Mouse (Mus musculus): ENCODE measurements around the gene 2410015M20Rik. TPM values are rescaled to one million over a fixed set of nuclear protein-coding genes. Genes with fewer than 3 reads are reported as not detected.
"Not testable (repeated sequence)": the region's sequence is repeated elsewhere in the genome, so short reads cannot be mapped to it uniquely, and the experiment has no call there.

Gene 2410015M20Rik
- total RNA-seq (2021): 100 to 1,000 TPM; 338 to 370 TPM

DNA sequence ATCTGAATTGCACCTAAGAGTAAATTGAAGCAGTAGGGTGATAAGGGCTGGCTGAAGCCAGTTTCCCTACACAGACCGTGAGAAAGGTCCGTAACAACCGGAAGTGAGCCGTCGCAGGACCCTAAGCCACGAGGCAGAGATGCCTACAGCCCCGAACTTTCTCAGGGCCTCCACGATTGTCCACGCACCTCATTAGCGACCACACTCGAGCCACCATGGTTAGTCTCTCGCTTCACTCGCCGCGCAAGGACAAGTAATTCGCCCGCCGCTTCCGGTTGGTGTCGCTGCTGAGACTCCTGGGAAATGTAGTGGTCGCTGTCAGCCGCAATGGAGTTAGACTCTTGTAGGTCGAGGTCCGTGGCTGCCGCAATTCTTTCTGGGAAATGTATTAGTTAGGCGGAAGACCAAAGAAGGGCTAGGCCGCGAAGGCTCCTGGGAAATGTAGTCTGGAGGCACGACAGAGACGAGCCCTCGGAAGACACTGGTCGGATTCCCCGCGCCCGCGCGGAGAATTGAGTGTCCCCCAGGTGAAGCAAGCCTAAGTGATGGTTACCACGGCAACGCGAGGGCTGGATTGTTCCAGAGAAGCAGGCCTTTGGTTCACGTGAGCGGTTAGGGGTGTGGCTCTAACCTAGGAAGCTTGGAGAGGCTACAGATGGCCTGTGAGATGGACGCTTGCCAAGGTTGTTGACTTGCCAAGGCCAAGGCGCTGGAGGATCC, at the start of gene 2410015M20Rik:
Gene 2410015M20Rik, minus strand, starts transcription at position 320 of the 720 bp plus-strand sequence.
- DNase-seq: peak; percentile 96 to 97
- intact Hi-C loops (cut with DNase I): loop anchor here (5.0 kb wide), 1 partner anchor 153 kb away; the partner anchor contains the start of gene Dus3l

GRCm38 (mm10) chr17:56656171-56656570, 46.6 kb upstream of the 2410015M20Rik start:
- DNase-seq: no peak
- intact Hi-C loops (cut with DNase I): no loop called here

GRCm38 (mm10) chr17:56655311-56655710, 45.7 kb upstream of the 2410015M20Rik start:
- DNase-seq: no peak
- intact Hi-C loops (cut with DNase I): no loop called here

DNA sequence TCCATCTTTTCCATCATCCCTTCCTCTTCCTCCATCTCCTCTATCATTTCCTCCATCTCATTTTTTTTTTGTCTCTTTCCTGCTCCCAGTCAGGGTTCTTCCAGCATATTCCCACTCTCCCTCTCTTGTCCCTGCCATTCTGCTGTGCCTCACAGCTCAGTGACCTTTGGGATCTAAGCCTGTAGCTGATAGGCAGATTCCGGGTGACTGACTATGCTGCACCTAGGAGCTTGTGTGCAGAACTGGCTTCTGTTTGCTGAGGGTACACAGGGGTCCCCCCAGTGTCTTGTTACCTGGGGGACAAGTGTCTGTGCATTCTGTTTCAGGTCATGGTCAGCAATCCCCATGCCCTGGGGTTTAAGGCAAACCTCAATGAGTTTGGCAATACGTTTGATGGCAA, 45.2 kb upstream of the 2410015M20Rik start:
- DNase-seq: no peak
- intact Hi-C loops (cut with DNase I): no loop called here

- intact Hi-C loops (cut with DNase I): no loop called here
- no peak for DNase-seq
Measured at GRCm38 (mm10) chr17:56651801-56652200, 42.2 kb upstream of the 2410015M20Rik start.

DNA sequence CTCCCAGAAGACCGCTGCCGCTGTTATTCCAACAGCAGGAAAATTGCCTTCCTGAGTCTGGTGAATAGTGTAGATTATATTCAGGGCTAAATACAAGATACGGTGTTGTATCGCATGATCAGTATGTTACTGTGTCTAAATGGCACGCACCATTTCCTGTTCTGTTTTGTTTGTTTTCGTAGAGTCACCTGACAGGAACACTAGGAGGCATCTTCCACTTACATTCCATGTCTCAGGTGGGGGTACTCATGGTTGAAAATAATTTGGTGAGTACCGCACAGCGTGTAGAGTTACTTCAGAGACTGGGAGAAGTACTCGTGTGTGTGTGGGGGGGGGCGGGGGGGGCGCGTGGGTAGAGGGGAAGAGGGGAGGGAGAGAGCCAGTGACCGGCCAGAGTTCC, 38.0 kb upstream of the 2410015M20Rik start:
- intact Hi-C loops (cut with DNase I): no loop called here
- DNase-seq: no peak

GRCm38 (mm10) chr17:56643237-56643636, 33.7 kb upstream of the 2410015M20Rik start:
- intact Hi-C loops (cut with DNase I): no loop called here
- DNase-seq: no peak

- intact Hi-C loops (cut with DNase I): no loop called here
- no peak for DNase-seq
Measured at GRCm38 (mm10) chr17:56634023-56634422, 24.5 kb upstream of the 2410015M20Rik start.

DNA sequence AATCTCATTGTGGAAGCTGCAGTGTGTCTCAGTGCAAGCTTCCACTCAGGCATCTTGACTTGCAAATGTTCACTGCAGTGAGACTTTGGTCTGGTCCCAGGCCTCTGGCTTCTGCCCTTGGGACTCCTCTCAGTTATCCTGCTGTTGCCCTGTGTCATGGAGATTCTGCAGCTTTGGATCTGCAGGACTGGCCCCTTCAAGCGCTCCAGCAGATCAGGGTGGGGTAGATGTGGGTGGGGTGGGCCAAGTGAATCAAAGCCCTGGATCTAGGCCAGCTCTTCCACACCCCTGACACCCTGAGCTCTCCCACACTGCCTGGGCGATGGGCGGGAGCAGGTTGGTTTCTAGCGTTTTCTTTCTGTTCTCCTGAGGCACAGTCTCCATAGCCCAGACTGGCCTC, 22.2 kb upstream of the 2410015M20Rik start:
- no peak for DNase-seq
- intact Hi-C loops (cut with DNase I): no loop called here

- not testable (repeated sequence) for DNase-seq
- intact Hi-C loops (cut with DNase I): loop anchor here (5.0 kb wide), 1 partner anchor 37 kb away; no protein-coding TSS in a partner anchor
Measured at GRCm38 (mm10) chr17:56629800-56630781, 20.5 kb upstream of the 2410015M20Rik start.

DNA sequence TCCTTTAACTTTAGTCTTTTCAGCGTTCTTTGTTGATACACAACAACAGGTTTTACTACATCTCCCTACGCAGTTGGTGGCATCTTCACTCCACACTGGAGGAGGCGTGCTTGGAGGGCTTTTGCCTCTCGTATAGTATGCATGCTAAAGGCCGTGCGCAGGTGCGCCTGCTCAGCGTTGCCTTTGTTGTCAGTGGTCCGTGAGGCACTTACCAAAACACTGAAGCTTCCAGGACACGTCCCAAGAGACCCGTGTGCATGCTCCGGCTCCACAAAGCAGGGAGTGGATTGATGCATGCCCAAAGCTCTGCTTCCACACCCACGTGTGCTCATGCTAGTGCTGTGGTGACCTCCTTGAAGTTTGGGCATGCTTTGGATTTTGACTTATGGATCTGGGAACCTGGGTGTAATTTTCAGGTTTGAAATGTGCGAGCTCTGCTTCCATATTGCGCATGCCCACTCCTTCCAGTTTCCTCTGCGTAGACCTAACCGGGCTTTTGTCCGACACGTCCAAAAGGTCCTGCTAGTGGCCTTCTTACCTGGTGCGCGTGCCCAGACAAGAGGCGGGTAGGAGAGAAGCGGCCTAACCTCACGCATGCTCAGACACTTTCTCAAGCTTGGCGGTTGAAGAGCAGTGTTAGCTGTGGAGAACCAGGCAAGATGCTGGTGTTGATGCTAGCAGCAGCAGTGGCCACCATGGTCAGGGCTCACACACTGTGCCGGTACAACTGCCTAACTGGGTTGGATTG, 18.1 kb upstream of the 2410015M20Rik start, which contains the start of gene Catsperd:
Gene Catsperd, plus strand, starts transcription at position 614 of the 748 bp plus-strand sequence.
- intact Hi-C loops (cut with DNase I): loop anchor here (5.0 kb wide), 1 partner anchor 40 kb away; no protein-coding TSS in a partner anchor
- DNase-seq: no peak

DNA sequence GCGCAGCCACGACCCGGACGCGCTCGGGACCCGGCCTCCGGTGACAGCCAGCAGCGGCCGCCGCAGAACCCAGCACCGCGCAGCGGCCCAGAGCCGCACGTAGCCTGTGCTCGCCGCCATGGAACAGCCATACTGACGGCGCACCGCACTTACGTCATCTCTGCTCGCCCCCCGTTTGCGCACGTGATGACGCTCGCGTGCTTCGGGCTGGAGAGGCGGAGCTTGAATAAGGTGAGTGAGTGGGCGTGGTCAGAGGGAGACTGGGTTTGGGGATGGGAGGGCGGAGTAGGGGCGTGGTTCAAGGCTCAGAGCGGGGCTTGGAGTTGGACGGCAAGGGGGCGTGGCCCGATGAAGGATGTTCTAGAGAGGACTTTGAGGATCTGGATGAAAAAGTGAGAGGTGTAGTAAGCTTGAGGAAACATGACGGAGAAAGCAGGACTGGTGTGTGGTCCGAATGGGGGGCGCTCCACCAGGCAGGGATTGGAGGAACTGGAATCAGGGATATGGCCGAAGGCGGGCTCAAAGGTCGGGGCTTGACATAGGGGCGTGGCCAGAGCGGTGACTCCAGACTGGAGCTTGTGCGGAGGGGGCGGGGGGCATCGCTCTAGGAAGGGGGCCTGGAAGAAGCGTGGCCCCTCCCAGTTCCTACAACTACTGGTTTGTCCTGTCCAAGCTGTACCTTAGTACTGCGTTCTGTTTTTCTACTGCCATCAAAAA, 17.3 kb upstream of the 2410015M20Rik start, which contains the start of gene Lonp1:
Gene Lonp1, minus strand, starts transcription at position 134 of the 717 bp plus-strand sequence.
- intact Hi-C loops (cut with DNase I): loop anchor here (5.0 kb wide), 1 partner anchor 40 kb away; no protein-coding TSS in a partner anchor

DNA sequence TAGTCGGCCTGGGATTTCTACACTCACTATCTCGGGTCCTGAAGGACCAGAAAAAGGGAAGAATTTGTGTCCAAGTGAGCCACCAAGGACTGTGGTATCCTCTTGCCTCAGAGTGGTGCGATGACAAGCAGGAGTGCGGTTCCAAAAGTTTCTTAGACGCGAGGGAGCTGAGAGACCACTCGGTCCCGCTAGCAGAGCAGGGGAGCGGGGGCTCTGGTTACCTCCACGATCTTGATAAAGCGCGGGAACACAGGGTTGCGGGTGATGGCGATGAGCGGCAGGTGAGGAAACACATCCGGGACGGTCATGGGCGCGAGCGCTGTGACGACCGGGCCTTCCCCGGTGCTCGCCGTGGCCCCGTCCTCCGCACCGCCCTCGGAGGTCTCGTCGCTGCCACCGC, 16.7 kb upstream of the 2410015M20Rik start:
- intact Hi-C loops (cut with DNase I): loop anchor here (5.0 kb wide), 1 partner anchor 41 kb away; no protein-coding TSS in a partner anchor

More for the DNA sequence above, 17.3 kb upstream of the 2410015M20Rik start, which contains the start of gene Lonp1:
- peak; percentile 96 to 97 for DNase-seq

DNA sequence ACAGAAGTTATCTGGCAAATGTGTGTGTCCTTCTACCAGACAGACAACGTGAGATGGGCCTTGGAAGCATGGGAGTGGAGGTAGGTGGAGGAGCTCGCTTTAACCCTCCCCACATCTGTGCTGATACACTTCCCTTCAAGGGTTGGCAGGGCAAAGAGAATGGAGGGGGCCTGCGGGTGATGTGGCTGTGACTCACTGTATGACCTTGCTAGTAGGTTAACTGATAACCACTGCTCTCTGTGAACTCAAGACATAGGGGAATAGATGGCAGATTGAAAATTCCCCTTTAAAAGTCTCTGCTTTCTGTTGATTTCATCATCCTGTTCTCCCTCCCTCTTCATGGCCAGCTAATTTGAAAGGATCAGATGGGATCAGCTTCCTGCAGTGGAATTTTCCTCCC, 15.9 kb upstream of the 2410015M20Rik start:
- intact Hi-C loops (cut with DNase I): loop anchor here (5.0 kb wide), 1 partner anchor 42 kb away; no protein-coding TSS in a partner anchor
- DNase-seq: no peak

More for the DNA sequence above, 16.7 kb upstream of the 2410015M20Rik start:
- no peak for DNase-seq

DNA sequence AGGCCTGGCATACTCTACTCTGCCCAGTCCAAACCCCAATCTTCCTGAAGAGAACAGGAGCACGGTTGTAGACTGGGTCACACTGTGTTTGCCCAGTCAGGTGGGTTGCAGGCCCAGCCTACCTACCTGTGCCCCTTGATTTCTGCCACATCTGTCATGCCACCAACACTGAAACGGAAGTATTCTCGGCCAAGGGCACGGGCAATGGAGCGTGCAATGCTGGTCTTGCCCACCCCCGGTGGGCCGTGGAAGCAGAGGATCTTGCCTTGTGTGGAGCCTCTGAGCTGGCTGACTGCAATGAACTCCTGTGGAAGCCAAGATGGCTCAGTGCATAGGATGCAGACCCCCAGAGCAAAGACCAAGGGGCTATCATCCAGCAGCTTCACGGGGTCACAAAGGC, 8.1 kb upstream of the 2410015M20Rik start:
- intact Hi-C loops (cut with DNase I): no loop called here
- no peak for DNase-seq

GRCm38 (mm10) chr17:56616725-56617124, 7.2 kb upstream of the 2410015M20Rik start:
- intact Hi-C loops (cut with DNase I): no loop called here
- no peak for DNase-seq

DNA sequence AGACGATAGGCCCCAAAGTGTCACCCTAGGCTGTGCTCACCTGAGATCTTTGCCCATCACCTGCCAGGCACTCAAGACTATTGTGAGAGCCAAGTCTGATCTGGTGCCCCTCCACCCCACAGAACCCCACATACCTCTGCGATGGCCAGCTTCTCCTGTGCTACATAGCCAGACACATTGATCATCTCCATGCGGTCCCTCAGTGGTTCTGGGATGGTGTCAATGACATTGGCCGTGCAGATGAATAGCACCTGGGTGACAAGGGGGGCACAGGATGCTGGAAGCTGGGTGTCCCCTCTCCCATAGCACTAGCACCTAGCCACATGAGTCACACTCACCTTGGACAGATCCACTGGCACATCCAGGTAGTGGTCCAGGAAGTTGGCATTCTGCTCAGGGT, 6.2 kb upstream of the 2410015M20Rik start:
- no peak for DNase-seq
- intact Hi-C loops (cut with DNase I): no loop called here

DNA sequence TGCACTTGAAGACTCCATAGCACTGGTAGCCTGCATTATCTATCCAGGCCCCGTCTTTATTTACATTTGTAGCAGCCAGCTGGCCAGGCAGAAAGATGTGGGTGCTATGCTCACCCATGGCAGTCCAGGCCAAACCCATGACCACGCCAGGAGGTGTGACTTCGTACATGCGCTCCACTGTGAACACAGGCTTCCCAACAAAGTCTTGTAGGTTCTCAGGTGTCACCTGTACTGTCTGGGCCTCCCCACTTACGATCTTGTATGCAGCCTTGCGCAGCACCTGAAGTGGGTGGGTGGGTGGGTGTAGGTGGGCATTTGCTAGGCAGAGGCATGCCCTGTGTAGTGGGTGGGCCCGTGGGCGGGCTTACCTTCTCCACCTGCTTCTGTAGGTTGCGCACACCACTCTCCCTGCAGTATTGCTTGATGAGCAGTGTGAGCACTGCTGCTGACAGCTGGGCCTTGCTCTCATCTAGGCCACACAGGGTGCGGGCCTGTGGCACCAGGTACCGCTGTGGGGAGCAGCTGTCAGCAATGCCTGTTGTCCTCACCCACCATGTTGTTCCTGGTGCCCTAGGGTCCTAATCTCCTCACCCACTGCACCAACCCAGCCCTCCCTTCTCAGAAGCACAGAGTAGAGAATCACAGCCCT, 5.7 kb upstream of the 2410015M20Rik start:
- intact Hi-C loops (cut with DNase I): no loop called here
- DNase-seq: no peak
